Mouse (Mus musculus) MEL (cell line): ENCODE measurements at regions not wholly inside any gene's neighbourhood (a gene's known extent, or its start where the extent isn't known, plus 50 kb on each side); places are given as distances from the start of the nearest gene placed in this dataset.

Experiments
- DNase-seq: peaks from one replicate; pipeline ENCODE4 v3.0.0; 2011; ENCODE audit warnings: low read depth, low spot score
- H3K27ac ChIP-seq: 2 replicates; pipeline ENCODE4 v1.5.1; 2012; ENCODE audit warnings: low read depth, mild to moderate bottlenecking, control low read depth, low read length, moderate library complexity; ENCODE audit not compliant: control insufficient read depth
- H3K27me3 ChIP-seq, 2 experiments: fragments of 150-350 bp in 1 of 2; sonication (generic) in 1 of 2; 2 replicates each; pipeline ENCODE4 v1.6.1; 2012; ENCODE audit warnings: low read length in 2 of 2, mild to moderate bottlenecking in 2 of 2, improper control_type of control experiment in 1 of 2, moderate library complexity in 1 of 2; ENCODE audit not compliant: insufficient read depth in 2 of 2, control insufficient read depth in 1 of 2
- H3K36me3 ChIP-seq, 2 experiments: 2 replicates each; pipeline ENCODE4 v1.6.1; 2012 to 2014; ENCODE audit warnings: low read length in 2 of 2, improper control_type of control experiment in 1 of 2, inconsistent platforms in 1 of 2, mild to moderate bottlenecking in 1 of 2; ENCODE audit not compliant: insufficient read depth in 2 of 2, control insufficient read depth in 1 of 2
- H3K4me1 ChIP-seq, 2 experiments: fragments of 150-350 bp in 1 of 2; sonication (generic) in 1 of 2; 2 replicates each; pipeline ENCODE4 v1.6.1; 2012; ENCODE audit warnings: low read length in 2 of 2, improper control_type of control experiment in 1 of 2, mild to moderate bottlenecking in 1 of 2; ENCODE audit not compliant: insufficient read depth in 2 of 2, control insufficient read depth in 1 of 2
- H3K4me3 ChIP-seq, 2 experiments: fragments of 150-350 bp in 1 of 2; sonication (generic) in 1 of 2; 2 replicates each; pipeline ENCODE4 v1.5.1; 2012; ENCODE audit warnings: low read depth in 2 of 2, low read length in 2 of 2, mild to moderate bottlenecking in 2 of 2, moderate library complexity in 2 of 2, control low read depth in 1 of 2, improper control_type of control experiment in 1 of 2; ENCODE audit not compliant: control insufficient read depth in 1 of 2, insufficient read depth in 1 of 2
- H3K79me2 ChIP-seq: 2 replicates; pipeline ENCODE4 v1.6.1; 2012; ENCODE audit warnings: mild to moderate bottlenecking, low read length, moderate library complexity; ENCODE audit not compliant: control insufficient read depth, poor library complexity, insufficient read depth
- H3K9ac ChIP-seq: 2 replicates; pipeline ENCODE4 v1.6.1; 2012; ENCODE audit warnings: low read depth, mild to moderate bottlenecking, control low read depth, low read length, moderate library complexity; ENCODE audit not compliant: control insufficient read depth, poor library complexity, severe bottlenecking
- H3K9me3 ChIP-seq: fragments of 150-350 bp; sonication (generic); replicated peaks from 2 replicates; pipeline ENCODE4 v1.6.1; 2012; ENCODE audit warnings: mild to moderate bottlenecking, low read length, improper control_type of control experiment, moderate library complexity; ENCODE audit not compliant: insufficient read depth
- BHLHE40 ChIP-seq: IDR thresholded peaks from 2 replicates; pipeline ENCODE4 v1.6.1; 2012; ENCODE audit warnings: low read depth, mild to moderate bottlenecking, inconsistent platforms, low read length, improper control_type of control experiment, borderline replicate concordance
- CHD1 ChIP-seq: IDR thresholded peaks from 2 replicates; pipeline ENCODE4 v1.6.1; 2012; ENCODE audit warnings: low read depth, mild to moderate bottlenecking, inconsistent platforms, low read length, improper control_type of control experiment
- CTCF ChIP-seq, 3 experiments: IDR thresholded peaks in 2 of 3; conservative IDR thresholded peaks in 1 of 3; 2 replicates each; pipeline ENCODE4 v1.5.1; 2011 to 2012; ENCODE audit warnings: low read length in 3 of 3, low read depth in 2 of 3, mild to moderate bottlenecking in 2 of 3, improper control_type of control experiment in 1 of 3, inconsistent platforms in 1 of 3, mixed read lengths in 1 of 3, moderate library complexity in 1 of 3; ENCODE audit not compliant: control insufficient read depth in 1 of 3, insufficient read depth in 1 of 3, poor library complexity in 1 of 3, severe bottlenecking in 1 of 3
- ELF1 ChIP-seq: IDR thresholded peaks from 2 replicates; pipeline ENCODE4 v1.6.1; 2014; ENCODE audit warnings: low read depth, mild to moderate bottlenecking, inconsistent platforms, low read length, improper control_type of control experiment, moderate library complexity
- EP300 ChIP-seq, 2 experiments: IDR thresholded peaks; 2 replicates each; pipeline ENCODE4 v1.6.1; 2011; ENCODE audit warnings: improper control_type of control experiment in 2 of 2, low read length in 2 of 2, low read depth in 1 of 2, mild to moderate bottlenecking in 1 of 2
- ETS1 ChIP-seq: IDR thresholded peaks from 2 replicates; pipeline ENCODE4 v1.6.1; 2012; ENCODE audit warnings: low read depth, mild to moderate bottlenecking, inconsistent platforms, low read length, improper control_type of control experiment, moderate library complexity
- GABPA ChIP-seq: IDR thresholded peaks from 2 replicates; pipeline ENCODE4 v1.6.1; 2012; ENCODE audit warnings: low read depth, mild to moderate bottlenecking, inconsistent platforms, low read length, improper control_type of control experiment, moderate library complexity
- KAT2A ChIP-seq: conservative IDR thresholded peaks from 2 replicates; pipeline ENCODE4 v1.6.1; 2012; ENCODE audit warnings: low read depth, low read length, improper control_type of control experiment, inconsistent platforms
- MAFK ChIP-seq: IDR thresholded peaks from 2 replicates; pipeline ENCODE4 v1.6.1; 2011; ENCODE audit warnings: low read depth, mild to moderate bottlenecking, low read length, improper control_type of control experiment, borderline replicate concordance
- MAZ ChIP-seq: IDR thresholded peaks from 2 replicates; pipeline ENCODE4 v1.6.1; 2012; ENCODE audit warnings: low read depth, mild to moderate bottlenecking, inconsistent platforms, low read length, improper control_type of control experiment
- MXI1 ChIP-seq: IDR thresholded peaks from 2 replicates; pipeline ENCODE4 v1.6.1; 2011; ENCODE audit warnings: mild to moderate bottlenecking, low read depth, low read length, improper control_type of control experiment
- MYC ChIP-seq: IDR thresholded peaks from 2 replicates; pipeline ENCODE4 v1.6.1; 2011; ENCODE audit warnings: low read depth, mild to moderate bottlenecking, low read length, improper control_type of control experiment, moderate library complexity
- NRF1 ChIP-seq: IDR thresholded peaks from 2 replicates; pipeline ENCODE4 v1.6.1; 2014; ENCODE audit warnings: low read depth, mild to moderate bottlenecking, inconsistent platforms, low read length, improper control_type of control experiment, moderate library complexity; ENCODE audit not compliant: poor library complexity, insufficient read depth, severe bottlenecking
- POLR2A ChIP-seq, 2 experiments: IDR thresholded peaks; 2 replicates each; pipeline ENCODE4 v1.6.1; 2011 to 2012; ENCODE audit warnings: low read length in 2 of 2, mild to moderate bottlenecking in 2 of 2, control low read depth in 1 of 2, improper control_type of control experiment in 1 of 2, low read depth in 1 of 2, moderate library complexity in 1 of 2; ENCODE audit not compliant: control insufficient read depth in 1 of 2, insufficient read depth in 1 of 2, poor library complexity in 1 of 2
- RAD21 ChIP-seq: IDR thresholded peaks from 2 replicates; pipeline ENCODE4 v1.6.1; 2011; ENCODE audit warnings: mild to moderate bottlenecking, low read depth, low read length, improper control_type of control experiment
- SIN3A ChIP-seq: IDR thresholded peaks from 2 replicates; pipeline ENCODE4 v1.6.1; 2012; ENCODE audit warnings: low read length, improper control_type of control experiment, inconsistent platforms
- SMC3 ChIP-seq: IDR thresholded peaks from 2 replicates; pipeline ENCODE4 v1.6.1; 2011; ENCODE audit warnings: low read depth, low read length, improper control_type of control experiment
- TAL1 ChIP-seq: IDR thresholded peaks from 2 replicates; pipeline ENCODE4 v1.6.1; 2012; ENCODE audit warnings: mild to moderate bottlenecking, inconsistent platforms, low read length, moderate library complexity, mixed read lengths
- TBP ChIP-seq: IDR thresholded peaks from 2 replicates; pipeline ENCODE4 v1.8.0; 2011; ENCODE audit warnings: low read depth, low read length, improper control_type of control experiment
- UBTF ChIP-seq: IDR thresholded peaks from 2 replicates; pipeline ENCODE4 v1.6.1; 2012; ENCODE audit warnings: low read depth, mild to moderate bottlenecking, inconsistent platforms, low read length, improper control_type of control experiment, moderate library complexity, borderline replicate concordance; ENCODE audit not compliant: insufficient read depth
- USF1 ChIP-seq: IDR thresholded peaks from 2 replicates; pipeline ENCODE4 v1.6.1; 2014; ENCODE audit warnings: low read depth, mild to moderate bottlenecking, inconsistent platforms, low read length, improper control_type of control experiment, moderate library complexity
- USF2 ChIP-seq, 2 experiments: IDR thresholded peaks; 2 replicates each; pipeline ENCODE4 v1.6.1; 2011 to 2012; ENCODE audit warnings: improper control_type of control experiment in 2 of 2, low read length in 2 of 2, borderline replicate concordance in 1 of 2, inconsistent platforms in 1 of 2, low read depth in 1 of 2, mild to moderate bottlenecking in 1 of 2; ENCODE audit not compliant: insufficient read depth in 1 of 2
- ZKSCAN1 ChIP-seq: IDR thresholded peaks from 2 replicates; pipeline ENCODE4 v1.6.1; 2012; ENCODE audit warnings: low read depth, mild to moderate bottlenecking, inconsistent platforms, low read length, improper control_type of control experiment, moderate library complexity

- H3K9me3 ChIP-seq: no peaks in the 10 kb centered on the region
- no peak overlapping the region for H3K9ac ChIP-seq
Observed at GRCm38 (mm10) chr2:168343705-168344104, 62.2 kb upstream of the Kcng1 start.

GRCm38 (mm10) chr2:168338819-168339218 is 57.3 kb upstream of the Kcng1 start:
- no peaks in the 10 kb centered on the region for H3K79me2 ChIP-seq
- no peaks in the 10 kb centered on the region for H3K9me3 ChIP-seq
- no peaks in the 10 kb centered on the region for H3K36me3 ChIP-seq
- no peaks in the 10 kb centered on the region for H3K27me3 ChIP-seq
- no peak for DNase-seq
- no peak overlapping the region for H3K27ac ChIP-seq
- H3K9ac ChIP-seq: no peak overlapping the region
- H3K4me1 ChIP-seq: no peaks in the 10 kb centered on the region
- no peak for TF ChIP-seq SIN3A
- TF ChIP-seq SMC3: no peak
- no peak for TF ChIP-seq USF2 (IDR thresholded peaks at IDR 0.05; ENCODE audit: borderline replicate concordance in 1 of 2, insufficient read depth in 1 of 2, low read depth in 1 of 2, low read length in 2 of 2)
- TF ChIP-seq ETS1: no peak
- TF ChIP-seq RAD21: no peak
- TF ChIP-seq MAFK: no peak
- TF ChIP-seq EP300 (IDR thresholded peaks at IDR 0.05; ENCODE audit: low read depth in 1 of 2, low read length in 2 of 2): no peak
- TF ChIP-seq POLR2A (IDR thresholded peaks at IDR 0.05; ENCODE audit: control insufficient read depth in 1 of 2, insufficient read depth in 1 of 2, low read depth in 1 of 2, low read length in 2 of 2, poor library complexity in 1 of 2): no peak
- no peak for TF ChIP-seq ELF1
- no peak overlapping the region for H3K4me3 ChIP-seq

More at GRCm38 (mm10) chr2:168343705-168344104, 62.2 kb upstream of the Kcng1 start:
- TF ChIP-seq TBP (no peak), MYC (no peak), MAZ (no peak), ETS1 (no peak), CHD1 (no peak), TAL1 (no peak), UBTF (no peak), BHLHE40 (no peak)
- TF ChIP-seq, all 39 proteins: peak for 0
- Histone ChIP-seq H3K79me2 (no peaks in the 10 kb centered on the region), H3K36me3 (no peaks in the 10 kb centered on the region), H3K27ac (no peak overlapping the region), H3K27me3 (no peaks in the 10 kb centered on the region), H3K4me1 (no peaks in the 10 kb centered on the region), H3K4me3 (no peak overlapping the region)
- DNase-seq: no peak

DNA sequence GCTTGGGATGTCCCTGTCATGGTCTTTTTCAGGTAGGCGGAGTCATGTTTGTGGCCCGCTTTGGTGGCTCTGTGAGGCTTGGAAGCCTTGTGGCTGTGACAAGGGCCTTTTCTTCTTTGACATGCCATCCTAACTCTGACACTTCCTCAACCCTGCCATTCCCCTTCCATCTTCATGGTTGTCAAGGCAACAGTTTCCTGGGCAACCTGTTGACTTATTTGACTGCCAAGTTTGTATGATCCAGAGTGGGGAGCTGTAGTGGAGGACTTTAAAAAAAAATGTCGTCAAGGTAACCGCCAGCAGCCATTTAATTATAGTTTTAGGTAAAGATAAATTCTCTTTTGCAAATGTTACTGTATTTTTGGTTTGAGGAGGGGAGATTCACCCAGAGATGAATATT is 56.8 kb upstream of the Kcng1 start:
- Histone ChIP-seq H3K27me3 (no peaks in the 10 kb centered on the region), H3K9me3 (no peaks in the 10 kb centered on the region), H3K79me2 (no peaks in the 10 kb centered on the region)
- TF ChIP-seq MYC: no peak
- TF ChIP-seq SMC3: no peak
- no peak for TF ChIP-seq MXI1
- TF ChIP-seq CTCF (IDR thresholded peaks at IDR 0.05 in 2 of 3, conservative IDR thresholded peaks at IDR 0.05 in 1 of 3; ENCODE audit: control insufficient read depth in 1 of 3, insufficient read depth in 1 of 3, low read depth in 2 of 3, low read length in 3 of 3, poor library complexity in 1 of 3, severe bottlenecking in 1 of 3): no peak
- TF ChIP-seq ELF1: no peak
- TF ChIP-seq NRF1: no peak
- TF ChIP-seq USF2 (IDR thresholded peaks at IDR 0.05; ENCODE audit: borderline replicate concordance in 1 of 2, insufficient read depth in 1 of 2, low read depth in 1 of 2, low read length in 2 of 2): no peak
- no peak for TF ChIP-seq MAFK
- no peak for TF ChIP-seq USF1
- TF ChIP-seq ZKSCAN1: no peak
- TF ChIP-seq KAT2A: no peak
- no peak for TF ChIP-seq GABPA
- no peak for TF ChIP-seq UBTF
- TF ChIP-seq, all 39 proteins: peak for 0
- no peaks in the 10 kb centered on the region for H3K4me1 ChIP-seq
- no peaks in the 10 kb centered on the region for H3K36me3 ChIP-seq
- H3K27ac ChIP-seq: no peak overlapping the region
- no peak overlapping the region for H3K4me3 ChIP-seq
- no peak overlapping the region for H3K9ac ChIP-seq
- DNase-seq: no peak
